Mouse (Mus musculus): ENCODE measurements around the gene Sorl1.
"Not testable (repeated sequence)": the region's sequence is repeated elsewhere in the genome, so short reads cannot be mapped to it uniquely, and the experiment has no call there.

Gene Sorl1

GRCm38 (mm10) chr9:42094028-42094551 is 30.0 kb downstream of the Sorl1 start:
- DNase-seq (ENCODE audit: low read depth, low spot score): peak; percentile 44

GRCm38 (mm10) chr9:42092749-42093148 is 31.3 kb downstream of the Sorl1 start:
- DNase-seq (ENCODE audit: low read depth, low spot score): no peak

- DNase-seq (ENCODE audit: low read depth, low spot score): no peak
These were observed 32.5 kb downstream of the Sorl1 start for GRCm38 (mm10) chr9:42091561-42091960.

GRCm38 (mm10) chr9:42087921-42088320 is 36.2 kb downstream of the Sorl1 start:
- DNase-seq (ENCODE audit: low read depth, low spot score): no peak

- no peak for DNase-seq (ENCODE audit: low read depth, low spot score)
These were observed 38.1 kb downstream of the Sorl1 start for GRCm38 (mm10) chr9:42085970-42086369.

GRCm38 (mm10) chr9:42083661-42084067 is 40.4 kb downstream of the Sorl1 start:
- no peak for DNase-seq (ENCODE audit: low read depth, low spot score)

- DNase-seq (ENCODE audit: low read depth, low spot score): no peak
These were observed 42.2 kb downstream of the Sorl1 start for GRCm38 (mm10) chr9:42081681-42082530.

GRCm38 (mm10) chr9:42080671-42081070 is 43.4 kb downstream of the Sorl1 start:
- DNase-seq (ENCODE audit: low read depth, low spot score): no peak

- DNase-seq (ENCODE audit: low read depth, low spot score): no peak
These were observed 46.8 kb downstream of the Sorl1 start for GRCm38 (mm10) chr9:42077112-42077845.

- peak; percentile 46 for DNase-seq (ENCODE audit: low read depth, low spot score)
These were observed 47.7 kb downstream of the Sorl1 start for GRCm38 (mm10) chr9:42076256-42076849.

- no peak for DNase-seq (ENCODE audit: low read depth, low spot score)
These were observed 48.9 kb downstream of the Sorl1 start for GRCm38 (mm10) chr9:42075241-42075640.

- no peak for DNase-seq (ENCODE audit: low read depth, low spot score)
These were observed 52.1 kb downstream of the Sorl1 start for GRCm38 (mm10) chr9:42072010-42072409.

- DNase-seq (ENCODE audit: low read depth, low spot score): no peak
These were observed 53.2 kb downstream of the Sorl1 start for GRCm38 (mm10) chr9:42070856-42071255.

GRCm38 (mm10) chr9:42069471-42069870 is 54.6 kb downstream of the Sorl1 start:
- peak; percentile 26 for DNase-seq (ENCODE audit: low read depth, low spot score)

- no peak for DNase-seq (ENCODE audit: low read depth, low spot score)
These were observed 56.1 kb downstream of the Sorl1 start for GRCm38 (mm10) chr9:42067950-42068349.

GRCm38 (mm10) chr9:42065756-42066155 is 58.3 kb downstream of the Sorl1 start:
- DNase-seq (ENCODE audit: low read depth, low spot score): no peak

GRCm38 (mm10) chr9:42063391-42063790 is 60.7 kb downstream of the Sorl1 start:
- no peak for DNase-seq (ENCODE audit: low read depth, low spot score)

GRCm38 (mm10) chr9:42062269-42062668 is 61.8 kb downstream of the Sorl1 start:
- no peak for DNase-seq (ENCODE audit: low read depth, low spot score)

- DNase-seq (ENCODE audit: low read depth, low spot score): not testable (repeated sequence)
These were observed 65.1 kb downstream of the Sorl1 start for GRCm38 (mm10) chr9:42059006-42059405.

GRCm38 (mm10) chr9:42056591-42056990 is 67.5 kb downstream of the Sorl1 start:
- no peak for DNase-seq (ENCODE audit: low read depth, low spot score)

- no peak for DNase-seq (ENCODE audit: low read depth, low spot score)
These were observed 68.7 kb downstream of the Sorl1 start for GRCm38 (mm10) chr9:42055378-42055777.

All from ZHBTc4 (cell line).